Mouse (Mus musculus): ENCODE results near the gene Nr2f1. TPM values are rescaled to one million over a fixed set of nuclear protein-coding genes. Genes with fewer than 3 reads are reported as not detected.

Gene Nr2f1
- polyA plus RNA-seq, 1 experiment from 2014 or later: 82.0 TPM

- H3K27me3 ChIP-seq (replicated peaks; ENCODE audit: control insufficient read depth, insufficient read depth, low read length): 0 out of 2 replicates have a peak, but pooled peaks cover 3% of the 10 kb centered on the region
- H3K9me3 ChIP-seq (replicated peaks; ENCODE audit: control insufficient read depth, low read length): no peaks in the 10 kb centered on the region
- WGBS: 0% methylated on average over 9 of the region's 9 CpGs
- DNase-seq (ENCODE audit: low spot score) (peak; percentile 64), ATAC-seq (no peak)
- H3K9ac ChIP-seq (ENCODE audit: low read length): peak overlapping the region; percentile 100
- peaks cover 23% of the 10 kb centered on the region for H3K36me3 ChIP-seq (ENCODE audit: control insufficient read depth, insufficient read depth, low read length)
- peak overlapping the region; percentile 71 for H3K4me2 ChIP-seq (ENCODE audit: low read length)
- peak overlapping the region; percentile 100 for H3K27ac ChIP-seq (ENCODE audit: low read depth, low read length)
- peak overlapping the region; percentile 95 for H3K4me3 ChIP-seq (ENCODE audit: low read depth, low read length)
- no peaks in the 10 kb centered on the region for H3K4me1 ChIP-seq (ENCODE audit: control insufficient read depth, insufficient read depth, low read length)
These were observed 2.2 kb downstream of the Nr2f1 start for GRCm38 (mm10) chr13:78197286-78197818.

GRCm38 (mm10) chr13:78196236-78196796, 3.2 kb downstream of the Nr2f1 start:
- Histone ChIP-seq H3K4me3 (ENCODE audit: low read depth, low read length) (peak overlapping the region; percentile 95), H3K36me3 (ENCODE audit: control insufficient read depth, insufficient read depth, low read length) (peaks cover 26% of the 10 kb centered on the region), H3K27ac (ENCODE audit: low read depth, low read length) (peak overlapping the region; percentile 96), H3K9me3 (replicated peaks; ENCODE audit: control insufficient read depth, low read length) (no peaks in the 10 kb centered on the region), H3K4me1 (ENCODE audit: control insufficient read depth, insufficient read depth, low read length) (peaks cover 3% of the 10 kb centered on the region; the same call in 1 of the 2 replicates), H3K4me2 (ENCODE audit: low read length) (peak overlapping the region; percentile 71), H3K9ac (ENCODE audit: low read length) (peak overlapping the region; percentile 100), H3K27me3 (replicated peaks; ENCODE audit: control insufficient read depth, insufficient read depth, low read length) (0 out of 2 replicates have a peak, but pooled peaks cover 3% of the 10 kb centered on the region)
- no peak for ATAC-seq
- 6% methylated on average over 7 of the region's 7 CpGs for WGBS
- peak; percentile 64 for DNase-seq (ENCODE audit: low spot score)

- Histone ChIP-seq H3K9ac (ENCODE audit: low read length) (peak overlapping the region; percentile 100), H3K4me3 (ENCODE audit: low read depth, low read length) (peak overlapping the region; percentile 95), H3K27ac (ENCODE audit: low read depth, low read length) (peak overlapping the region; percentile 96), H3K4me2 (ENCODE audit: low read length) (peak overlapping the region; percentile 71), H3K27me3 (replicated peaks; ENCODE audit: control insufficient read depth, insufficient read depth, low read length) (0 out of 2 replicates have a peak, but pooled peaks cover 4% of the 10 kb centered on the region), H3K9me3 (replicated peaks; ENCODE audit: control insufficient read depth, low read length) (no peaks in the 10 kb centered on the region), H3K36me3 (ENCODE audit: control insufficient read depth, insufficient read depth, low read length) (peaks cover 31% of the 10 kb centered on the region), H3K4me1 (ENCODE audit: control insufficient read depth, insufficient read depth, low read length) (peaks cover 4% of the 10 kb centered on the region; the same call in 1 of the 2 replicates)
- no peak for ATAC-seq
- 6% methylated on average over 13 of the region's 13 CpGs for WGBS
- no peak for DNase-seq (ENCODE audit: low spot score)
These were observed 3.9 kb downstream of the Nr2f1 start for GRCm38 (mm10) chr13:78195601-78196115.

GRCm38 (mm10) chr13:78194850-78195600, 4.5 kb downstream of the Nr2f1 start:
- DNase-seq (ENCODE audit: low spot score) (no peak), ATAC-seq (no peak)
- Histone ChIP-seq H3K9ac (ENCODE audit: low read length) (peak overlapping the region; percentile 100), H3K27ac (ENCODE audit: low read depth, low read length) (peak overlapping the region; percentile 96), H3K4me1 (ENCODE audit: control insufficient read depth, insufficient read depth, low read length) (peaks cover 6% of the 10 kb centered on the region; the same call in 1 of the 2 replicates), H3K36me3 (ENCODE audit: control insufficient read depth, insufficient read depth, low read length) (peaks cover 37% of the 10 kb centered on the region), H3K27me3 (replicated peaks; ENCODE audit: control insufficient read depth, insufficient read depth, low read length) (0 out of 2 replicates have a peak, but pooled peaks cover 6% of the 10 kb centered on the region), H3K4me2 (ENCODE audit: low read length) (peak overlapping the region; percentile 71), H3K4me3 (ENCODE audit: low read depth, low read length) (peak overlapping the region; percentile 95), H3K9me3 (replicated peaks; ENCODE audit: control insufficient read depth, low read length) (no peaks in the 10 kb centered on the region)
- 3% methylated on average over 61 of the region's 64 CpGs for WGBS

GRCm38 (mm10) chr13:78194135-78194849, 5.3 kb downstream of the Nr2f1 start:
- Histone ChIP-seq H3K36me3 (ENCODE audit: control insufficient read depth, insufficient read depth, low read length) (peaks cover 44% of the 10 kb centered on the region), H3K27me3 (replicated peaks; ENCODE audit: control insufficient read depth, insufficient read depth, low read length) (0 out of 2 replicates have a peak, but pooled peaks cover 6% of the 10 kb centered on the region), H3K4me2 (ENCODE audit: low read length) (peak overlapping the region; percentile 71), H3K27ac (ENCODE audit: low read depth, low read length) (peak overlapping the region; percentile 96), H3K4me3 (ENCODE audit: low read depth, low read length) (peak overlapping the region; percentile 95), H3K9ac (ENCODE audit: low read length) (peak overlapping the region; percentile 100), H3K9me3 (replicated peaks; ENCODE audit: control insufficient read depth, low read length) (no peaks in the 10 kb centered on the region), H3K4me1 (ENCODE audit: control insufficient read depth, insufficient read depth, low read length) (peaks cover 6% of the 10 kb centered on the region; the same call in 1 of the 2 replicates)
- 13% methylated on average over 25 of the region's 26 CpGs for whole genome bisulfite sequencing
- ATAC-seq: no peak
- DNase-seq (ENCODE audit: low spot score): no peak

GRCm38 (mm10) chr13:78193211-78193610, 6.3 kb downstream of the Nr2f1 start:
- 0 out of 2 replicates have a peak, but pooled peaks cover 8% of the 10 kb centered on the region for H3K27me3 ChIP-seq (replicated peaks; ENCODE audit: control insufficient read depth, insufficient read depth, low read length)
- H3K27ac ChIP-seq (ENCODE audit: low read depth, low read length): peak overlapping the region; percentile 96
- H3K9ac ChIP-seq (ENCODE audit: low read length): peak overlapping the region; percentile 100
- H3K9me3 ChIP-seq (replicated peaks; ENCODE audit: control insufficient read depth, low read length): no peaks in the 10 kb centered on the region
- H3K4me3 ChIP-seq (ENCODE audit: low read depth, low read length): peak overlapping the region; percentile 95
- no peak for DNase-seq (ENCODE audit: low spot score)
- H3K36me3 ChIP-seq (ENCODE audit: control insufficient read depth, insufficient read depth, low read length): peaks cover 50% of the 10 kb centered on the region
- H3K4me2 ChIP-seq (ENCODE audit: low read length): peak overlapping the region; percentile 71
- WGBS: 19% methylated on average over 4 of the region's 4 CpGs
- no peak for ATAC-seq
- H3K4me1 ChIP-seq (ENCODE audit: control insufficient read depth, insufficient read depth, low read length): peaks cover 6% of the 10 kb centered on the region; the same call in 1 of the 2 replicates

- peaks cover 46% of the 10 kb centered on the region for H3K36me3 ChIP-seq (ENCODE audit: control insufficient read depth, insufficient read depth, low read length)
- DNase-seq (ENCODE audit: low spot score) (no peak), ATAC-seq (no peak)
- WGBS: 23% methylated on average over 10 of the region's 10 CpGs
- H3K27ac ChIP-seq (ENCODE audit: low read depth, low read length): peak overlapping the region; percentile 75
- H3K4me2 ChIP-seq (ENCODE audit: low read length): peak overlapping the region; percentile 71
- H3K4me3 ChIP-seq (ENCODE audit: low read depth, low read length): peak overlapping the region; percentile 95
- peaks cover 18% of the 10 kb centered on the region for H3K27me3 ChIP-seq (replicated peaks; ENCODE audit: control insufficient read depth, insufficient read depth, low read length)
- H3K4me1 ChIP-seq (ENCODE audit: control insufficient read depth, insufficient read depth, low read length): peaks cover 10% of the 10 kb centered on the region; the same call in 1 of the 2 replicates
- no peaks in the 10 kb centered on the region for H3K9me3 ChIP-seq (replicated peaks; ENCODE audit: control insufficient read depth, low read length)
- peak overlapping the region; percentile 100 for H3K9ac ChIP-seq (ENCODE audit: low read length)
These were observed 10.0 kb downstream of the Nr2f1 start for GRCm38 (mm10) chr13:78189586-78189985.

GRCm38 (mm10) chr13:78187833-78188232, 11.7 kb downstream of the Nr2f1 start:
- Histone ChIP-seq H3K27ac (ENCODE audit: low read depth, low read length) (peak overlapping the region; percentile 78), H3K4me3 (ENCODE audit: low read depth, low read length) (peak overlapping the region; percentile 8; the same call in 1 of the 2 replicates), H3K9me3 (replicated peaks; ENCODE audit: control insufficient read depth, low read length) (no peaks in the 10 kb centered on the region), H3K4me2 (ENCODE audit: low read length) (peak overlapping the region; percentile 43), H3K9ac (ENCODE audit: low read length) (peak overlapping the region; percentile 61), H3K27me3 (replicated peaks; ENCODE audit: control insufficient read depth, insufficient read depth, low read length) (peaks cover 26% of the 10 kb centered on the region), H3K36me3 (ENCODE audit: control insufficient read depth, insufficient read depth, low read length) (peaks cover 38% of the 10 kb centered on the region), H3K4me1 (ENCODE audit: control insufficient read depth, insufficient read depth, low read length) (peaks cover 13% of the 10 kb centered on the region; the same call in 1 of the 2 replicates)
- DNase-seq (ENCODE audit: low spot score) (no peak), ATAC-seq (no peak)
- WGBS: 38% methylated on average over 5 of the region's 5 CpGs
